Mouse (Mus musculus): ENCODE results near the gene Sash1. TPM values are rescaled to one million over a fixed set of nuclear protein-coding genes. Genes with fewer than 3 reads are reported as not detected.

Gene Sash1
- 4.8 and 6.1 TPM in 2 replicates for polyA plus RNA-seq (2015; fragmentation: Nextera tagmentation; extraction: Ambion mirVana)

DNA sequence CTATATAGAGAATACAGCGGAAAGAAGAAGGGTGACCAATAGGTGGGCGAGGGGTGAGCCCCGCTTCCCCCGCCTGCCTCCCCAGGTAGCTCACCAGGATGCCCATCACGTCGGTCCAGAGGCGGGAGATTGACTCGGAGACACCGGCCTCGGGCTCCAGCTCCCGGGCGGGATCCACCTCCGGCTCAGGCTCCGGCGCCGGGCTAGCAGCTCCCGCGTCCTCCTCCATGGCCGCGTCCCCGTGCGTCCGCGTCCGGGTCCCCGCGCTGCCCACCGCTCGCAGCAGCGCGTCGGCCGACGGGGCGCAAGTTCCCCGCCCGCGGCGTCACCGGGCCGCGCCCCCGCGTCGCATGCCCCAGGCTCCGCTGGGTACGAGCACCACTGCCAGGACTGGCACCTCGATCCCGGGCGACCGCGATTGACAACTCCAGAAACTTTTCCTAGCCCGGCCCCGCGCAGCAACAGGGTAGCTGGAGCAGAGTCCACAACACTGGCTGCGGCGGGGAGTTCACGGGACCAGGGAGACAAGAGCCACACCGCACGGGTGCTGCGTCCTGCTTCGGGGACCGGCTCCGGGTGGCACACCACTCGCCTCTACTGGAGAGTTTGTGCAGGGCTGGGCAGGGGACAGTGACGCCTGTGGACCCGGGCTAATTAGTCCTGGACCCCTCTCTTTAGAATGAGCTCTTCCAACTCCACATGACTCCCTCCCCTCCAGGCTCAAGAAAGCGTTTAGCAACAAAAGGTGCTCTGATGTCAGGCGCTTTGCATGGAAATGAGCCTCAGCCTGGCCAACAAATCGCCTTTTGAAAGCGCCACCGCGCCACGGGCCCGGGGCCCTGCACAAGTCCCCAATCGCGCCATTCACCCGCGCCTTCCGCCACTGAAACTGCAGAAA is at the start of gene Sash1:
Gene Sash1, minus strand, starts transcription at position 441 of the 898 bp plus-strand sequence.
- Histone ChIP-seq H3K36me3 (no peaks in the 10 kb centered on the region), H3K4me1 (peaks cover 24% of the 10 kb centered on the region), H3K27me3 (no peaks in the 10 kb centered on the region), H3K9ac (peak within 1 kb of the TSS; percentile 79), H3K4me2 (peak within 1 kb of the TSS; percentile 74), H3K9me3 (no peaks in the 10 kb centered on the region), H3K4me3 (peak within 1 kb of the TSS; percentile 86), H3K27ac (peak within 1 kb of the TSS; percentile 99)
- ATAC-seq (ENCODE audit: borderline replicate concordance, extremely low read depth, low FRiP score, low TSS enrichment): peak; percentile 91
- under 1% methylated on average over 80 of the region's 80 CpGs for WGBS

DNA sequence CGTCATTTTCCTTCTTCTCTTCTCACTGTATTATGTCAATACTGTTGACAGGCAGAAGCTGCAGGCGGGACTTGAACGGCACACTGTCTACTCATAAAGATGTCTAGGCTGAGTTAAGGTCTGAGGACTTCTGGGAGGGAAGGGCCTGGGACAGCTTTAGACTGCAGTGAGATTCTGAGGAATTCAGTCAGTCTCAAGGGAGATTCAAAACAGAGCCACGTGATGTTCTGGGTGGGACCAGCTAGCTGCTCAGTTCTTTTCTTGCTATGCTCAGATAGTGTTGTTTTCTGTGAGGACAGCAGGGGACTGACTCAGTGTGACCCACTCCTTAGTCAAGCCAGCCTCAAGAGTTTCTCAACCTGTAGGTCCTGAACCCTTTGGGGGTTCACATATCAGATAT is 49.7 kb upstream of the Sash1 start:
- H3K9me3 ChIP-seq: no peaks in the 10 kb centered on the region
- no peaks in the 10 kb centered on the region for H3K36me3 ChIP-seq
- WGBS: 54% methylated on average over 4 of the region's 4 CpGs
- H3K4me1 ChIP-seq: no peaks in the 10 kb centered on the region
- no peaks in the 10 kb centered on the region for H3K27me3 ChIP-seq
- no peak overlapping the region for H3K4me3 ChIP-seq
- H3K27ac ChIP-seq: no peak overlapping the region
- no peak overlapping the region for H3K4me2 ChIP-seq
- no peak overlapping the region for H3K9ac ChIP-seq
- no peak for ATAC-seq (ENCODE audit: borderline replicate concordance, extremely low read depth, low FRiP score, low TSS enrichment)

DNA sequence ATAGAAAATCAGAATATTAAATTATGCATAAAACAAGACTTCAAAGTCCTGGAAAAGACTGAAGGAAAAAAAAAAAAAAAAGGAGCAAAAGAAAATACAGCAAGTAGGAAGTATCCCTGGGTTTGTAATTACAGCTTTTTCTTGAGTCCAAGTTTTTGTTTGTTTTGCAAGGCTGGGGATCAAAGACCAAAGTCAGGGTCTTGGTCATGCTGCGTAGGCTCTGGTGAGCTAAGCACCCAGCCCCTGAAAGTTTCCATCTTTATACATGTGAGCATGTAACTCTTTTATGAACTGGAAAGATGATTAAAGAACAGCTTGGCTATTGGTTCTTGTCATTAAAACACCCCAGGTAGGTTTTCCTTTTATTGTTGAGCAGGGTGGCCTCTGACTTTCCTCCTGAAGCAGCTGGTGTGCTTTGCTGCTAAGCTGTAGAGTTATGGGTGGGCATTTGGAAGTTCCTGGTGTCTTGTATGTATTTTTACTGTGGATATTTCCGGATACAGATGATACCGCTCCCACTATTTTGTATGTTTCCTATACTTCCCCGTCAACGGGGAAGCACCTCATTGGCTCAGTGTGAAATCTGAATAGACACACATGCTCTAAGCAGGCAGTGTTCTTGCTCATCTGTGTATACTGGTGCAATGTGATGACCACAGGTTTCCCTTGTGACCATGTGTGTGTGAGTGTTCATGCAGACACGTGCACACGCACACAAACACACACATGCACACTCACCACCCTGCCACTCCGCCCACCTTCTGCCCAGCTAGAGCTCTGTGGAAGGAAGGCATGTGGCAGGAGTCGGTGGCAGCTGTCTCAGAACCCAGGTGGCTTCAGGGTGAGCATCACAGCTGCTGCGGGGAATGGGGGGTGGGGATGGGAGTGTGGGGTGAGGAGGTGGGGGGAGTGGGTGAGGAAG is 47.8 kb upstream of the Sash1 start:
- ATAC-seq (ENCODE audit: borderline replicate concordance, extremely low read depth, low FRiP score, low TSS enrichment): no peak
- Histone ChIP-seq H3K27me3 (no peaks in the 10 kb centered on the region), H3K9me3 (no peaks in the 10 kb centered on the region), H3K4me3 (no peak overlapping the region), H3K4me2 (no peak overlapping the region), H3K9ac (no peak overlapping the region), H3K4me1 (no peaks in the 10 kb centered on the region), H3K27ac (no peak overlapping the region), H3K36me3 (no peaks in the 10 kb centered on the region)
- WGBS: 73% methylated on average over 10 of the region's 10 CpGs

DNA sequence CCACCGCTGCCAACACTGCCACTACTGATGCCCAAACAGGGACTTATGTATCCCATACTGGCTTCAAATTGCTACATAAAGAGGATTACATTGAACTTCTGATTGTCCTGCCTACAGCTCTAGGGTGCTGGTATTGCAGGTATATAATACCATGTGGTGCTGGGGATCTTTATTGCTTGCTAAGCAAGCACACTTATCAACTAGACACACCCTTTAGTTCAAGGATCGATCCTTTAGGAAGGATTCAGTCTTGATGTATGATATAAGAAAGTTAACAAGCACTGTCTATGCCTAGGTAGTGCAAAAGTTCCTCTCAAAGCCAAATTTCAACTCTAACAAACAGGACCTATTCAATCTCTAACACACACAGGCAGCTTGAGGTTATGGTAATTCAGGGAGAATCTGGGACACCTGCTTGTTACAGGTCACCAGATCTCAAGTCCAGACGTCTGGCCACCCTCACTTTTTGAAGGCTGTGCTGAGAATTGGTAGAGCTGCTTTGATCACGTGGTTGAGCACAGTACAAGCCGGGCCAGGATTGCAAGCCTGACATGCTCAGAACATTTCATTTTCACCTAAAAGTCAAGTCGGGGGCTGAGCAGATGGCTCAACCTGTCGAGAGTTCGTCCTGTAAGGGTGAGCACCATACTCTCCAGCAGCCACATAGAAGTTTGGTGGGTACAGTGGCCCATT is 45.8 kb upstream of the Sash1 start:
- Histone ChIP-seq H3K27ac (no peak overlapping the region), H3K4me3 (no peak overlapping the region), H3K36me3 (no peaks in the 10 kb centered on the region), H3K27me3 (no peaks in the 10 kb centered on the region), H3K4me1 (0 out of 2 replicates have a peak, but pooled peaks cover 2% of the 10 kb centered on the region), H3K9ac (no peak overlapping the region), H3K4me2 (no peak overlapping the region), H3K9me3 (no peaks in the 10 kb centered on the region)
- 82% methylated on average over 8 of the region's 8 CpGs for WGBS
- no peak for ATAC-seq (ENCODE audit: borderline replicate concordance, extremely low read depth, low FRiP score, low TSS enrichment)

DNA sequence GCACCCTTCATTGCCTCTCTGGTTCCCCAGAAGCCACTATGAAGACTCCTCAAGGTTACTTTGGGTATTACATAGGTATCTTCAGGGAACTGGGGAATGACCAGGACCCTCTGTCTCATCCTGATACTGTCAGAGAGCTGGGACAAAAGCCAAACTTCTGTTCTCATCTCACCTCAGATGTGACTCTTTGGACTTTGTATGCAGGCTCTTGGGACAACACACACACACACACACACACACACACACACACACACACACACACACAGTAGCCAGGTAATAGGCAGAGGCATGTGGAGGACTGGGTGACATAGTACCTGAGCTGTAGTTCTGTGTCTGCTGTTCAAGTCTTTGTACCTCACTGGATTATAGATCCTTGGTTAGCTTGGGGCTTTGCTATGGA is 44.8 kb upstream of the Sash1 start:
- Histone ChIP-seq H3K9ac (no peak overlapping the region), H3K9me3 (no peaks in the 10 kb centered on the region), H3K27ac (no peak overlapping the region), H3K4me1 (0 out of 2 replicates have a peak, but pooled peaks cover 6% of the 10 kb centered on the region), H3K4me2 (no peak overlapping the region), H3K36me3 (no peaks in the 10 kb centered on the region), H3K27me3 (no peaks in the 10 kb centered on the region), H3K4me3 (no peak overlapping the region)
- ATAC-seq (ENCODE audit: borderline replicate concordance, extremely low read depth, low FRiP score, low TSS enrichment): no peak

DNA sequence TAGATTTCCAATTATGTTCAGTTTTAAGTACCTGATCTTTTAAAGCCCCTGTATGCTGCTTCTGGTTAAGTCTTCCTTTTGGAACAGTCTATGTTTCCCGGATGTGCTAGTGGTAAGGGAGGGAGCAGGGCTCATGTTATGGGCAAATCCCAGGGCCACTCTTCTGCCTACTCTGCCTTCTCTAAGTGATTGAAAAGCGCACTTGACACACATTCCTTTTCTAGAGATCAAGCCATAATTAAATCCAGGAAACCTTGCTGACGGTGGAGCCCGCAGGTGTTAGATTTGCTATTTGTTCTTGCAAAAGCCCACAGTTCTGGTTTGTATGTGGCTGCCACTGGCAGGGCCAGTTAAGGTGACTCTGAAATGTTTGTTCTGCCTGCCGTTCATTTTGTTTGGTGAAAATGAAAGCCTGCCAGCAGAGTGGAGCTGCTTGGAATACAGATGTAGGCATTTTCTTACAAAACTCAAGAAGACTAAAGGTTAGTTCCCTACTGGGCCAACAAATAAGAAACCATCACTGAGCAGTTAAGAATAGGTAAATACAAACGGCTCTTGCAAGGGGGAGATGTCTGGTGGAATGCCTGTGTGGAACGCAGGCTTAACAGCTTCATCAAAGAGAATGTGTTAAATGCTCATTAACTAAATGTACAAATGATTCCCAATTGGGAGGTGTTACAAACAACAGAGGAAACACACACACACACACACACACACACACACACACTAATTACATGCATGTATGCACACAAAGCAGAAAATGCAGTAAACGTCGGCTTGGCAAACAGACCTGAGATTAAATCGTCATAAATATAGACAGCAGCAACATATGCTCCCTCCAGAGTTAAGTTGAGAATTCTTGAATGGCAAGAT is 43.1 kb upstream of the Sash1 start:
- Histone ChIP-seq H3K27me3 (no peaks in the 10 kb centered on the region), H3K9ac (no peak overlapping the region), H3K9me3 (no peaks in the 10 kb centered on the region), H3K4me3 (no peak overlapping the region), H3K27ac (peak overlapping the region; percentile 76), H3K4me2 (peak overlapping the region; percentile 21; the same call in 1 of the 2 replicates), H3K4me1 (0 out of 2 replicates have a peak, but pooled peaks cover 6% of the 10 kb centered on the region), H3K36me3 (no peaks in the 10 kb centered on the region)
- ATAC-seq (ENCODE audit: borderline replicate concordance, extremely low read depth, low FRiP score, low TSS enrichment): peak; percentile 75; the same call in 1 of the 2 replicates
- 47% methylated on average over 10 of the region's 10 CpGs for WGBS

DNA sequence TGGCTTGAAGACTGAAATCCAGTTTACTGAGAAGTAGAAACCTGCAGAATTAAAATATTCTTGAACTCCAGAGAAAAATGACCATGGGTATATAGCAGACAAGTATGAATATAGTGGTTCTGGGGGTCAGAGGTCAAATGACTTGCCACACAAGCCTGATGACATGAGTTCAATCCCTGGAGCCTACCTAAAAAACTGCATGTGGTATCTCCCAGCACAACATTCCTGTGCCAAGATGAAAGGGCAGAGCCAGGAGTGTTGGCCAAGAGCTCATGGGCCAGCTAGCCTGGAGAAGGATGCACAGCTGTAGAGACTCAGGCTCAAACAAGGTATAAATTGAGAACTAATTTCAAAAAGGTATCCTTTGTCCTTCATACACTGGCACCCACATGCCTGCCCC is 42.4 kb upstream of the Sash1 start:
- H3K27me3 ChIP-seq: no peaks in the 10 kb centered on the region
- no peak overlapping the region for H3K4me3 ChIP-seq
- no peak for ATAC-seq (ENCODE audit: borderline replicate concordance, extremely low read depth, low FRiP score, low TSS enrichment)
- no peaks in the 10 kb centered on the region for H3K36me3 ChIP-seq
- H3K27ac ChIP-seq: peak overlapping the region; percentile 76
- 0 out of 2 replicates have a peak, but pooled peaks cover 6% of the 10 kb centered on the region for H3K4me1 ChIP-seq
- no peak overlapping the region for H3K9ac ChIP-seq
- no peaks in the 10 kb centered on the region for H3K9me3 ChIP-seq
- no peak overlapping the region for H3K4me2 ChIP-seq

DNA sequence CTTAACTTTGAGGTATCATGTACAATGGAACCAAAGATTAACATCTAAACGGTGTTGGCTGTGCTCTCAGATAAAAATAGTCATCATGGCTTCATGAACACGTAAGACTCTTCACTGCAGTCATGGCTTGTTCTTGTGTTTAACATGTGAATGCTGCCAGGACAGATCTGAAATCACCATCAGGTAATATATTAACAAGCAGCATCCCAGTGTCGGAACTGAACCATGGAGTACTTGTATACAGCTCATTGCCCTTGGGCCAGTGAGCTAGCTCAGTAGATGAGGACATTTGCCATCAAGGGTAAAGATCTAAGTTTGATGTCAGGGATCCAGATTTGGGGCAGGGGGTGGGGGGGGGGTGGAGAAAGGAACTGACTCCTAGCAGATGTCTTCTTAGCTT is 41.0 kb upstream of the Sash1 start:
- WGBS: 90% methylated on average over 3 of the region's 3 CpGs
- H3K4me1 ChIP-seq: 0 out of 2 replicates have a peak, but pooled peaks cover 6% of the 10 kb centered on the region
- ATAC-seq (ENCODE audit: borderline replicate concordance, extremely low read depth, low FRiP score, low TSS enrichment): no peak
- H3K9ac ChIP-seq: no peak overlapping the region
- H3K27me3 ChIP-seq: no peaks in the 10 kb centered on the region
- no peaks in the 10 kb centered on the region for H3K9me3 ChIP-seq
- H3K36me3 ChIP-seq: no peaks in the 10 kb centered on the region
- no peak overlapping the region for H3K4me2 ChIP-seq
- H3K27ac ChIP-seq: no peak overlapping the region
- H3K4me3 ChIP-seq: no peak overlapping the region

DNA sequence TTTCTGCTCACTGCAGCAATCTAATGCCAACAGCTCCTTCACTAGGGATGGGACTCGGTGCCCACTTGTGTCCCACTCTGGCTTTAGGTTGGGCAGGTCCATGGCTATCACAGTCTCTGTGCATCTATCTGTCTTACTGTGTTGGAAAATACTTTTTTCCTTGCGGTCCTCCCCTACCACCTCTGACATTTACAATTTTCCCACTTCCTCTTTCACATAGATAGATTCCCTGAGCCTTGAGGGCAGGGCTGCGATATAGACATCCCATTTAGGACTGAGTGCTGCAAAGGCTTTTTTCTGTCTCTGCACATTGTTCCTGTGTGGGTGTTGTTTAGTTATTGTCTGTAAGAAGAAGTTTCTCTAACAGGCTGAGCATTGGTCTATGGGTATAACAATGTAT is 40.4 kb upstream of the Sash1 start:
- no peak overlapping the region for H3K9ac ChIP-seq
- no peak for ATAC-seq (ENCODE audit: borderline replicate concordance, extremely low read depth, low FRiP score, low TSS enrichment)
- 76% methylated on average over 3 of the region's 3 CpGs for WGBS
- H3K4me1 ChIP-seq: 0 out of 2 replicates have a peak, but pooled peaks cover 6% of the 10 kb centered on the region
- no peak overlapping the region for H3K4me2 ChIP-seq
- H3K9me3 ChIP-seq: no peaks in the 10 kb centered on the region
- no peak overlapping the region for H3K4me3 ChIP-seq
- no peaks in the 10 kb centered on the region for H3K36me3 ChIP-seq
- H3K27me3 ChIP-seq: no peaks in the 10 kb centered on the region
- H3K27ac ChIP-seq: no peak overlapping the region

DNA sequence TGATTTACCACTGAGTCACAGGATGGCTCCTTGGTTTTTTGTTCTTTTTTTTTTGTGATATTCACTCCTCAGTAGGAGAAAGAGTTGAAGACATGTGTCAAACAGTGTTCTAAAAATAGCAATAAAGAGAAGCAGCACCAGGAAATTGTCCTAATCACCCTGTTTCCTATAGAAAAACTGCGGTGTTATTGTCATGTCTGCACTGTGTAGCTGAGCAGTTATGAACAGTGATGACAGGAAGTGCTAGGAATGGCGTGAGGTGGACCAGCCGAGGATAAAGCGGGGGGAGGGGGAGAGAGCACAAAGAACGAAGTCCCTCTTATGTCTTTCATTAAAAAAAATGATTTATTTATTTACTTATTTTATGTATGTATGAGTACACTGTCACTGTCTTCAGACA is 39.4 kb upstream of the Sash1 start:
- Histone ChIP-seq H3K4me2 (no peak overlapping the region), H3K27me3 (no peaks in the 10 kb centered on the region), H3K9me3 (no peaks in the 10 kb centered on the region), H3K4me1 (0 out of 2 replicates have a peak, but pooled peaks cover 6% of the 10 kb centered on the region), H3K4me3 (no peak overlapping the region), H3K36me3 (no peaks in the 10 kb centered on the region), H3K27ac (no peak overlapping the region), H3K9ac (no peak overlapping the region)
- WGBS: 25% methylated on average over 5 of the region's 5 CpGs
- peak; percentile 62; the same call in 1 of the 2 replicates for ATAC-seq (ENCODE audit: borderline replicate concordance, extremely low read depth, low FRiP score, low TSS enrichment)
